Mouse (Mus musculus) liver, embryonic 14.5 days (tissue): Measurements from ENCODE around the gene Pafah1b3.

Experiments used
- CTCF ChIP-seq: IDR thresholded peaks from 2 replicates; pipeline ENCODE4 v1.5.1; 2016; ENCODE audit warnings: antibody characterized with exemption, low read depth, control low read depth
- EP300 ChIP-seq: IDR thresholded peaks from 2 replicates; pipeline ENCODE4 v1.6.1; 2016; ENCODE audit warnings: antibody characterized with exemption, low read depth

DNA sequence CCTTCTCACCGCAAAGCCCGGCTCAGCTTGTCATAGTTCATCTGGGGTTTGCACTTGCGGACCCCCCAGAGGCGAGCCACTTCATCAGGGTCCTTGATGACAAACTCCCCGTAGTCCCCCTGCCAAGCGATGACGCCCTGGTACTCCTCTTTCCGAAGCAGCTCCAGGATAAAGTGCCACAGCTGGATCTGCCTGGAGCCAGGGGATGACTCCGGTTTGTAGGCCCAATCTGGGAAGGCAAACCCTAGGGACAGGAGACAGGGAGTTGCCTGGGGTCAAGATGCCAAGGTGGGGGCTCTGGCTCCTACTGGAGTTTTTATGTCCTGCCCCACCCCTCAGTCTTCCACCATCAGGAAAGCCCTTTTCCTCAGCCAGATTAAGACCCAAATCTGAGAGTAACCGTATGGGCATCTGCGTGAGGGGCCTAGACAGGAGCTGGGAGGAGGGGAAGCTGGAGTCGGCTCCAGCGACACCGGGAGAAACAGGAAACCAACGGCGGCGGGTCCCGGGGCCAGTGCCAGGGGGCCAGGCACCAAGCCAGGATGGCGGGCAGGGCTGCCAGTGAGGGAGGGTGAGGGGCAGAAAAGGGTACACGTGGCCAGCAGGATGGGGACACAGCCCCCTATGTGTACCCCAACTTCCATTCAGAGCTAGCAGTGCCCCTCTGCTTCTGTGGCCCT is 51.6 kb downstream of the Pafah1b3 start:
- TF ChIP-seq CTCF: no peak
- no peak for TF ChIP-seq EP300
